10 mouse cellular contexts compared by ENCODE assay signal in genomic region chr5:142498964-142499363, GRCm38 (mm10). TPM values are rescaled to one million over a fixed set of nuclear protein-coding genes. Genes with fewer than 3 reads are reported as not detected.
DNase-seq lines count a peak whose midpoint lies in the region; ATAC-seq and TF ChIP-seq lines count a peak whose summit lies in the region.
"Had no signal": no experiment of that assay in that cellular context is flagged by ENCODE, and none has a peak within 500 bp of the region (broad histone marks: within the 10 kb centered on the region; RNA-seq: fewer than 3 reads in every experiment).

No protein-coding gene starts in this region.

- H3K79me2 ChIP-seq in heart, adult 2 months (replicated peaks; ENCODE audit: control insufficient read depth, insufficient read depth, low read length), result no peaks in the 10 kb centered on the region

- no peak for DNase-seq in heart, adult 2 months
- no peak for DNase-seq in heart, adult 8-10 months (ENCODE audit: low spot score)
- DNase-seq in midbrain, embryonic 11.5 days (ENCODE audit: low spot score, missing footprints), result peak; percentile 88
- DNase-seq in urinary bladder, postnatal 14 days (ENCODE audit: low spot score), result no peak

- H3K36me3 ChIP-seq in heart, adult 2 months (ENCODE audit: control insufficient read depth, insufficient read depth, low read length), result no peaks in the 10 kb centered on the region
- H3K36me3 ChIP-seq in midbrain, embryonic 11.5 days (ENCODE audit: control insufficient read depth, insufficient read depth, low read length), result no peaks in the 10 kb centered on the region
- no peaks in the 10 kb centered on the region for H3K36me3 ChIP-seq in midbrain, embryonic 15.5 days (replicated peaks)
- H3K36me3 ChIP-seq in small intestine, adult 2 months (ENCODE audit: control insufficient read depth, insufficient read depth, low read length), result no peaks in the 10 kb centered on the region

- no peak overlapping the region for H3K4me2 ChIP-seq in midbrain, embryonic 11.5 days
- H3K4me2 ChIP-seq in midbrain, embryonic 15.5 days, result no peak overlapping the region
- H3K4me2 ChIP-seq: hindbrain, embryonic 15.5 days had no signal

- H3K27me3 ChIP-seq in heart, adult 2 months (ENCODE audit: control insufficient read depth, insufficient read depth, low read length), result no peaks in the 10 kb centered on the region
- no peaks in the 10 kb centered on the region for H3K27me3 ChIP-seq in midbrain, embryonic 11.5 days (ENCODE audit: control insufficient read depth, insufficient read depth, low read length)
- H3K27me3 ChIP-seq in midbrain, embryonic 15.5 days (replicated peaks), result no peaks in the 10 kb centered on the region
- no peaks in the 10 kb centered on the region for H3K27me3 ChIP-seq in small intestine, adult 2 months (ENCODE audit: control insufficient read depth, insufficient read depth, low read length)
- H3K27me3 ChIP-seq: hindbrain, embryonic 15.5 days had no signal

- intact Hi-C loops in heart, adult 2 months (cut with DNase I), result no loop called here

- no peak overlapping the region for H3K9ac ChIP-seq in heart, adult 2 months (ENCODE audit: low read depth, low read length)
- no peak overlapping the region for H3K9ac ChIP-seq in midbrain, embryonic 11.5 days (ENCODE audit: low read length)
- H3K9ac ChIP-seq in midbrain, embryonic 15.5 days, result no peak overlapping the region
- H3K9ac ChIP-seq: hindbrain, embryonic 15.5 days had no signal

- H3K4me3 ChIP-seq in heart, adult 2 months, result no peak overlapping the region
- H3K4me3 ChIP-seq in midbrain, embryonic 11.5 days (ENCODE audit: low read depth, low read length), result no peak overlapping the region
- no peak overlapping the region for H3K4me3 ChIP-seq in midbrain, embryonic 15.5 days
- no peak overlapping the region for H3K4me3 ChIP-seq in bone marrow macrophage, adult 2 months (ENCODE audit: insufficient read depth, low read length)
- H3K4me3 ChIP-seq in small intestine, adult 2 months (ENCODE audit: low read depth, low read length), result no peak overlapping the region
- H3K4me3 ChIP-seq: hindbrain, embryonic 15.5 days; myocyte had no signal

- H3K9me3 ChIP-seq in midbrain, embryonic 11.5 days (ENCODE audit: control insufficient read depth, low read length), result no peaks in the 10 kb centered on the region
- H3K9me3 ChIP-seq in midbrain, embryonic 15.5 days, result no peaks in the 10 kb centered on the region
- H3K9me3 ChIP-seq: hindbrain, embryonic 15.5 days had no signal

- H3K27ac ChIP-seq in heart, adult 2 months, result no peak overlapping the region
- H3K27ac ChIP-seq in midbrain, embryonic 11.5 days (ENCODE audit: low read depth, low read length), result no peak overlapping the region
- no peak overlapping the region for H3K27ac ChIP-seq in midbrain, embryonic 15.5 days
- no peak overlapping the region for H3K27ac ChIP-seq in bone marrow macrophage, adult 2 months (ENCODE audit: insufficient read depth, low read depth, low read length)
- no peak overlapping the region for H3K27ac ChIP-seq in small intestine, adult 2 months (ENCODE audit: insufficient read depth, low read depth, low read length)
- H3K27ac ChIP-seq: hindbrain, embryonic 15.5 days had no signal

- no peaks in the 10 kb centered on the region for H3K4me1 ChIP-seq in heart, adult 2 months (ENCODE audit: control insufficient read depth, insufficient read depth, low read length)
- H3K4me1 ChIP-seq in midbrain, embryonic 11.5 days (ENCODE audit: control insufficient read depth, insufficient read depth, low read length), result no peaks in the 10 kb centered on the region
- H3K4me1 ChIP-seq in midbrain, embryonic 15.5 days, result no peaks in the 10 kb centered on the region
- H3K4me1 ChIP-seq in bone marrow macrophage, adult 2 months (ENCODE audit: control insufficient read depth, insufficient read depth, low read length), result no peaks in the 10 kb centered on the region
- H3K4me1 ChIP-seq in small intestine, adult 2 months (ENCODE audit: control insufficient read depth, insufficient read depth, insufficient read length, low read length), result no peaks in the 10 kb centered on the region; the same call in 1 of the 2 replicates

- WGBS in heart, adult 2 months, result 61% methylated on average over 3 of the region's 3 CpGs
- 20% methylated on average over 3 of the region's 3 CpGs for WGBS in midbrain, embryonic 11.5 days
- 31% methylated on average over 3 of the region's 3 CpGs for WGBS in midbrain, embryonic 15.5 days
- 58% methylated on average over 3 of the region's 3 CpGs for WGBS in small intestine, adult 2 months

- TF ChIP-seq CTCF in heart, adult 2 months (IDR thresholded peaks at IDR 0.05), result peak; percentile 69
- peak; percentile 64 for TF ChIP-seq CTCF in bone marrow macrophage, adult 2 months (IDR thresholded peaks at IDR 0.05; ENCODE audit: low read depth, low read length)
- TF ChIP-seq CTCF in small intestine, adult 2 months (IDR thresholded peaks at IDR 0.05; ENCODE audit: extremely low read depth, insufficient read length, insufficient replicate concordance, low read depth, low read length), result peak; percentile 35; the same call in 1 of the 2 replicates

- no peak for TF ChIP-seq POLR2A in heart, adult 2 months (IDR thresholded peaks at IDR 0.05; ENCODE audit: insufficient read depth, low read depth, low read length)
- no peak for TF ChIP-seq POLR2A in bone marrow macrophage, adult 2 months (IDR thresholded peaks at IDR 0.05; ENCODE audit: borderline replicate concordance, low read depth, low read length)
- no peak for TF ChIP-seq POLR2A in small intestine, adult 2 months (IDR thresholded peaks at IDR 0.05; ENCODE audit: low read depth, low read length)

- no peak for ATAC-seq in midbrain, embryonic 11.5 days (ENCODE audit: low FRiP score)
- no peak for ATAC-seq in midbrain, embryonic 15.5 days (replicated peaks)
- peak; percentile 58 to 74 for ATAC-seq in hematopoietic stem cell, adult 5-6 weeks (replicated peaks in 1 of 2; ENCODE audit: insufficient read depth in 1 of 2, low FRiP score in 2 of 2, low TSS enrichment in 1 of 2, low read depth in 1 of 2, poor library complexity in 2 of 2, severe bottlenecking in 2 of 2)

- no peak for TF ChIP-seq EP300 in heart, adult 2 months (IDR thresholded peaks at IDR 0.05; ENCODE audit: insufficient read depth, low read depth, low read length)

RNA-seq across cellular contexts. Expression of gene Papolb, which starts 30.9 kb away (rescaled TPM):
- total RNA-seq in heart, adult 2 months (2021), result under 1 TPM in 1 of 2 experiments, not detected in 1; 0.10 TPM
- polyA plus RNA-seq in heart, adult 2 months (2012; rRNA removed), result 0.04 and 0.09 TPM in 2 replicates
- total RNA-seq in heart, adult 8-10 months (2022), result under 1 TPM in 3 of 4 experiments, not detected in 1; 0.06 to 0.16 (median 0.06) TPM
- 0.22 and 0.41 TPM in 2 replicates for polyA plus RNA-seq in midbrain, embryonic 11.5 days (2014; fragmentation: Nextera tagmentation; extraction: Ambion mirVana)
- polyA plus RNA-seq in midbrain, embryonic 15.5 days (2015; fragmentation: Nextera tagmentation; extraction: Ambion mirVana), result 0.26 and 0.29 TPM in 2 replicates
- polyA plus RNA-seq in bone marrow macrophage, adult 2 months (2012; ENCODE audit: insufficient read depth, insufficient read length, missing spikeins), result not detected in 2 replicates
- not detected in 2 replicates for total RNA-seq in hematopoietic stem cell, adult 5-6 weeks (2017)
- polyA plus RNA-seq in small intestine, adult 2 months (2012; rRNA removed), result not detected in 2 replicates

RNA-seq across cellular contexts. Expression of gene Ap5z1, which starts 35.2 kb away (rescaled TPM):
- 1 to 10 TPM; 5.4 to 6.4 TPM for total RNA-seq in heart, adult 2 months (2021)
- polyA plus RNA-seq in heart, adult 2 months (2012; rRNA removed), result 13.0 and 23.6 TPM in 2 replicates
- total RNA-seq in heart, adult 8-10 months (2022), result 1 to 10 TPM; 4.5 to 8.3 (median 7.1) TPM
- 8.8 and 10.5 TPM in 2 replicates for polyA plus RNA-seq in midbrain, embryonic 11.5 days (2014; fragmentation: Nextera tagmentation; extraction: Ambion mirVana)
- 13.7 and 14.2 TPM in 2 replicates for polyA plus RNA-seq in midbrain, embryonic 15.5 days (2015; fragmentation: Nextera tagmentation; extraction: Ambion mirVana)
- polyA plus RNA-seq in bone marrow macrophage, adult 2 months (2012; ENCODE audit: insufficient read depth, insufficient read length, missing spikeins), result 28.9 and 29.1 TPM in 2 replicates
- 2.9 and 13.1 TPM in 2 replicates for total RNA-seq in hematopoietic stem cell, adult 5-6 weeks (2017)
- polyA plus RNA-seq in small intestine, adult 2 months (2012; rRNA removed), result 15.0 and 37.6 TPM in 2 replicates

RNA-seq across cellular contexts. Expression of gene Radil, which starts 51.9 kb away (rescaled TPM):
- 1 to 10 TPM; 1.7 to 2.3 TPM for total RNA-seq in heart, adult 2 months (2021)
- 2.2 and 3.3 TPM in 2 replicates for polyA plus RNA-seq in heart, adult 2 months (2012; rRNA removed)
- 1 to 10 TPM; 1.2 to 2.3 (median 1.8) TPM for total RNA-seq in heart, adult 8-10 months (2022)
- polyA plus RNA-seq in midbrain, embryonic 11.5 days (2014; fragmentation: Nextera tagmentation; extraction: Ambion mirVana), result 2.8 and 4.4 TPM in 2 replicates
- 24.8 and 27.6 TPM in 2 replicates for polyA plus RNA-seq in midbrain, embryonic 15.5 days (2015; fragmentation: Nextera tagmentation; extraction: Ambion mirVana)
- not detected in 2 replicates for polyA plus RNA-seq in bone marrow macrophage, adult 2 months (2012; ENCODE audit: insufficient read depth, insufficient read length, missing spikeins)
- not detected in 2 replicates for total RNA-seq in hematopoietic stem cell, adult 5-6 weeks (2017)
- 0.82 and 0.98 TPM in 2 replicates for polyA plus RNA-seq in small intestine, adult 2 months (2012; rRNA removed)

Comparison
In these comparisons a context has a peak if more than half of its experiments do, and no peak if none do; other contexts are left out.
1. ATAC-seq: peak in hematopoietic stem cell, adult 5-6 weeks (2 of 2); none in midbrain, embryonic 11.5 days (single experiment) and midbrain, embryonic 15.5 days (single experiment).
2. Peak in every context shown above with its lines, with median percentiles within 50 percentile points of each other: CTCF ChIP-seq.